Mouse (Mus musculus): ENCODE results near the gene Nfic. TPM values are rescaled to one million over a fixed set of nuclear protein-coding genes. Genes with fewer than 3 reads are reported as not detected.

Nfic gene
- total RNA-seq (2023), result 20.7 TPM

GRCm38 (mm10) chr10:81455181-81455895, at the start of gene Nfic:
Nfic (minus strand) TSS chr10:81455635.

GRCm38 (mm10) chr10:81500032-81500431, 44.6 kb upstream of the Nfic start, which contains the start of gene S1pr4:
S1pr4 (minus strand) TSS chr10:81500132.

GRCm38 (mm10) chr10:81496264-81496901, 40.9 kb upstream of the Nfic start, which contains the start of gene Ncln:
Ncln (minus strand) TSS chr10:81496392.

GRCm38 (mm10) chr10:81482533-81482889, 27.1 kb upstream of the Nfic start, which contains the start of gene Celf5:
Celf5 (minus strand) TSS chr10:81482709.

GRCm38 (mm10) chr10:81392781-81393185, 62.7 kb downstream of the Nfic start, which contains the start of gene Smim24:
Smim24 (plus strand) TSS chr10:81393051.

GRCm38 (mm10) chr10:81388505-81389055, 66.9 kb downstream of the Nfic start, which contains the start of gene Gm48552:
Gm48552 (plus strand) TSS chr10:81389005.

GRCm38 (mm10) chr10:81383802-81384604, 71.4 kb downstream of the Nfic start, which contains the start of the genes Dohh and Gm48551:
Dohh (plus strand) TSS chr10:81384428.
Gm48551 (plus strand) TSS chr10:81384466.

GRCm38 (mm10) chr10:81377793-81378552, 77.5 kb downstream of the Nfic start, which contains the start of gene Fzr1:
Fzr1 (minus strand) TSS chr10:81378516.

GRCm38 (mm10) chr10:81365672-81366476, 89.6 kb downstream of the Nfic start, which contains the start of gene 4930404N11Rik:
4930404N11Rik (minus strand) TSS chr10:81365816.

GRCm38 (mm10) chr10:81356991-81357844, 98.2 kb downstream of the Nfic start, which contains the start of gene Mfsd12:
Mfsd12 (plus strand) TSS chr10:81357491.

GRCm38 (mm10) chr10:81350351-81351063, 104.9 kb downstream of the Nfic start, which contains the start of gene Hmg20b:
Hmg20b (minus strand) TSS chr10:81350480.

Other genes with a start within 250 kb of the Nfic start
- gene Atcay, start 224.8 kb downstream of the Nfic start, total RNA-seq (2023), result 0.12 TPM
- gene Zfr2, start 222.5 kb downstream of the Nfic start, total RNA-seq (2023), result 6.8 TPM
- 21.5 TPM for gene Matk, start 202.7 kb downstream of the Nfic start, total RNA-seq (2023)
- gene Mrpl54, start 188.7 kb downstream of the Nfic start, total RNA-seq (2023), result 123 TPM
- gene Apba3, start 188.7 kb downstream of the Nfic start, total RNA-seq (2023), result 27.2 TPM
- 4.8 TPM for gene Tjp3, start 164.1 kb downstream of the Nfic start, total RNA-seq (2023)
- gene Pip5k1c, start 162.7 kb downstream of the Nfic start, total RNA-seq (2023), result 106 TPM
- 48.0 TPM for gene Cactin, start 134.5 kb downstream of the Nfic start, total RNA-seq (2023)
- gene Tbxa2r, start 126.9 kb downstream of the Nfic start, total RNA-seq (2023), result 39.9 TPM
- gene Gipc3, start 112.4 kb downstream of the Nfic start, total RNA-seq (2023), result not detected
- 41.6 TPM for gene Hmg20b, start 105.2 kb downstream of the Nfic start, total RNA-seq (2023)
- 4.8 TPM for gene Mfsd12, start 98.1 kb downstream of the Nfic start, total RNA-seq (2023)
- gene 4930404N11Rik, start 89.8 kb downstream of the Nfic start, total RNA-seq (2023), result 5.7 TPM
- 30.6 TPM for gene Fzr1, start 77.1 kb downstream of the Nfic start, total RNA-seq (2023)
- gene Dohh, start 71.2 kb downstream of the Nfic start, total RNA-seq (2023), result 44.9 TPM
- 5.8 TPM for gene Gm48551, start 71.2 kb downstream of the Nfic start, total RNA-seq (2023)
- 4.2 TPM for gene Gm48552, start 66.6 kb downstream of the Nfic start, total RNA-seq (2023)
- gene Smim24, start 62.6 kb downstream of the Nfic start, total RNA-seq (2023), result 5.3 TPM
- not detected for gene Celf5, start 27.1 kb upstream of the Nfic start, total RNA-seq (2023)
- gene Ncln, start 40.8 kb upstream of the Nfic start, total RNA-seq (2023), result 216 TPM
- gene S1pr4, start 44.5 kb upstream of the Nfic start, total RNA-seq (2023), result 131 TPM
- gene Gna15, start 68.6 kb upstream of the Nfic start, total RNA-seq (2023), result 20.8 TPM
- 22.9 TPM for gene Gna11, start 89.6 kb upstream of the Nfic start, total RNA-seq (2023)
- gene Aes, start 103.9 kb upstream of the Nfic start, total RNA-seq (2023), result 523 TPM
- gene Tle2, start 118.9 kb upstream of the Nfic start, total RNA-seq (2023), result 5.9 TPM
- gene Tle6, start 145.4 kb upstream of the Nfic start, total RNA-seq (2023), result 1.9 TPM
- 4.9 TPM for gene BC025920, start 150.6 kb upstream of the Nfic start, total RNA-seq (2023)
- 28.2 TPM for gene Sirt6, start 172.2 kb upstream of the Nfic start, total RNA-seq (2023)
- gene Ankrd24, start 172.9 kb upstream of the Nfic start, total RNA-seq (2023), result 1.4 TPM
- gene Gm10778, start 193.4 kb upstream of the Nfic start, total RNA-seq (2023), result 1.4 TPM
- 7.5 TPM for gene Zfp433, start 249.2 kb upstream of the Nfic start, total RNA-seq (2023)